Mouse (Mus musculus) MEL (cell line): ENCODE measurements around the gene Ccdc32. TPM values are rescaled to one million over a fixed set of nuclear protein-coding genes. Genes with fewer than 3 reads are reported as not detected.

ENCODE experiments used
- DNase-seq: peaks from one replicate; pipeline ENCODE4 v3.0.0; 2011; ENCODE audit warnings: low read depth, low spot score
- H3K27ac ChIP-seq: 2 replicates; pipeline ENCODE4 v1.5.1; 2012; ENCODE audit warnings: low read depth, mild to moderate bottlenecking, control low read depth, low read length, moderate library complexity; ENCODE audit not compliant: control insufficient read depth
- H3K27me3 ChIP-seq, 2 experiments: fragments of 150-350 bp in 1 of 2; sonication (generic) in 1 of 2; 2 replicates each; pipeline ENCODE4 v1.6.1; 2012; ENCODE audit warnings: low read length in 2 of 2, mild to moderate bottlenecking in 2 of 2, improper control_type of control experiment in 1 of 2, moderate library complexity in 1 of 2; ENCODE audit not compliant: insufficient read depth in 2 of 2, control insufficient read depth in 1 of 2
- H3K36me3 ChIP-seq, 2 experiments: 2 replicates each; pipeline ENCODE4 v1.6.1; 2012 to 2014; ENCODE audit warnings: low read length in 2 of 2, improper control_type of control experiment in 1 of 2, inconsistent platforms in 1 of 2, mild to moderate bottlenecking in 1 of 2; ENCODE audit not compliant: insufficient read depth in 2 of 2, control insufficient read depth in 1 of 2
- H3K4me1 ChIP-seq, 2 experiments: fragments of 150-350 bp in 1 of 2; sonication (generic) in 1 of 2; 2 replicates each; pipeline ENCODE4 v1.6.1; 2012; ENCODE audit warnings: low read length in 2 of 2, improper control_type of control experiment in 1 of 2, mild to moderate bottlenecking in 1 of 2; ENCODE audit not compliant: insufficient read depth in 2 of 2, control insufficient read depth in 1 of 2
- H3K4me3 ChIP-seq, 2 experiments: fragments of 150-350 bp in 1 of 2; sonication (generic) in 1 of 2; 2 replicates each; pipeline ENCODE4 v1.5.1; 2012; ENCODE audit warnings: low read depth in 2 of 2, low read length in 2 of 2, mild to moderate bottlenecking in 2 of 2, moderate library complexity in 2 of 2, control low read depth in 1 of 2, improper control_type of control experiment in 1 of 2; ENCODE audit not compliant: control insufficient read depth in 1 of 2, insufficient read depth in 1 of 2
- H3K79me2 ChIP-seq: 2 replicates; pipeline ENCODE4 v1.6.1; 2012; ENCODE audit warnings: mild to moderate bottlenecking, low read length, moderate library complexity; ENCODE audit not compliant: control insufficient read depth, poor library complexity, insufficient read depth
- H3K9ac ChIP-seq: 2 replicates; pipeline ENCODE4 v1.6.1; 2012; ENCODE audit warnings: low read depth, mild to moderate bottlenecking, control low read depth, low read length, moderate library complexity; ENCODE audit not compliant: control insufficient read depth, poor library complexity, severe bottlenecking
- H3K9me3 ChIP-seq: fragments of 150-350 bp; sonication (generic); replicated peaks from 2 replicates; pipeline ENCODE4 v1.6.1; 2012; ENCODE audit warnings: mild to moderate bottlenecking, low read length, improper control_type of control experiment, moderate library complexity; ENCODE audit not compliant: insufficient read depth
- BHLHE40 ChIP-seq: IDR thresholded peaks from 2 replicates; pipeline ENCODE4 v1.6.1; 2012; ENCODE audit warnings: low read depth, mild to moderate bottlenecking, inconsistent platforms, low read length, improper control_type of control experiment, borderline replicate concordance
- CHD1 ChIP-seq: IDR thresholded peaks from 2 replicates; pipeline ENCODE4 v1.6.1; 2012; ENCODE audit warnings: low read depth, mild to moderate bottlenecking, inconsistent platforms, low read length, improper control_type of control experiment
- CHD2 ChIP-seq: IDR thresholded peaks from 2 replicates; pipeline ENCODE4 v1.6.1; 2011; ENCODE audit warnings: low read length, improper control_type of control experiment
- CTCF ChIP-seq, 3 experiments: IDR thresholded peaks in 2 of 3; conservative IDR thresholded peaks in 1 of 3; 2 replicates each; pipeline ENCODE4 v1.5.1; 2011 to 2012; ENCODE audit warnings: low read length in 3 of 3, low read depth in 2 of 3, mild to moderate bottlenecking in 2 of 3, improper control_type of control experiment in 1 of 3, inconsistent platforms in 1 of 3, mixed read lengths in 1 of 3, moderate library complexity in 1 of 3; ENCODE audit not compliant: control insufficient read depth in 1 of 3, insufficient read depth in 1 of 3, poor library complexity in 1 of 3, severe bottlenecking in 1 of 3
- E2F4 ChIP-seq: IDR thresholded peaks from 2 replicates; pipeline ENCODE4 v1.6.1; 2011; ENCODE audit warnings: low read depth, low read length, improper control_type of control experiment, borderline replicate concordance
- EP300 ChIP-seq, 2 experiments: IDR thresholded peaks; 2 replicates each; pipeline ENCODE4 v1.6.1; 2011; ENCODE audit warnings: improper control_type of control experiment in 2 of 2, low read length in 2 of 2, low read depth in 1 of 2, mild to moderate bottlenecking in 1 of 2
- ETS1 ChIP-seq: IDR thresholded peaks from 2 replicates; pipeline ENCODE4 v1.6.1; 2012; ENCODE audit warnings: low read depth, mild to moderate bottlenecking, inconsistent platforms, low read length, improper control_type of control experiment, moderate library complexity
- GABPA ChIP-seq: IDR thresholded peaks from 2 replicates; pipeline ENCODE4 v1.6.1; 2012; ENCODE audit warnings: low read depth, mild to moderate bottlenecking, inconsistent platforms, low read length, improper control_type of control experiment, moderate library complexity
- HCFC1 ChIP-seq: IDR thresholded peaks from 2 replicates; pipeline ENCODE4 v1.6.1; 2012; ENCODE audit warnings: low read depth, mild to moderate bottlenecking, inconsistent platforms, low read length, improper control_type of control experiment, moderate library complexity
- JUND ChIP-seq: IDR thresholded peaks from 2 replicates; pipeline ENCODE4 v1.6.1; 2011; ENCODE audit warnings: low read depth, mild to moderate bottlenecking, improper control_type of control experiment, low read length
- MAFK ChIP-seq: IDR thresholded peaks from 2 replicates; pipeline ENCODE4 v1.6.1; 2011; ENCODE audit warnings: low read depth, mild to moderate bottlenecking, low read length, improper control_type of control experiment, borderline replicate concordance
- MEF2A ChIP-seq: IDR thresholded peaks from 2 replicates; pipeline ENCODE4 v1.6.1; 2014; ENCODE audit warnings: low read depth, mild to moderate bottlenecking, inconsistent platforms, low read length, improper control_type of control experiment; ENCODE audit not compliant: poor library complexity, insufficient replicate concordance, severe bottlenecking; ENCODE audit errors: extremely low read depth
- MXI1 ChIP-seq: IDR thresholded peaks from 2 replicates; pipeline ENCODE4 v1.6.1; 2011; ENCODE audit warnings: mild to moderate bottlenecking, low read depth, low read length, improper control_type of control experiment
- MYB ChIP-seq: IDR thresholded peaks from 2 replicates; pipeline ENCODE4 v1.6.1; 2011; ENCODE audit warnings: mild to moderate bottlenecking, low read depth, low read length, improper control_type of control experiment
- MYC ChIP-seq: IDR thresholded peaks from 2 replicates; pipeline ENCODE4 v1.6.1; 2011; ENCODE audit warnings: low read depth, mild to moderate bottlenecking, low read length, improper control_type of control experiment, moderate library complexity
- NELFE ChIP-seq: IDR thresholded peaks from 2 replicates; pipeline ENCODE4 v1.6.1; 2011; ENCODE audit warnings: low read depth, low read length, improper control_type of control experiment
- POLR2A ChIP-seq, 2 experiments: IDR thresholded peaks; 2 replicates each; pipeline ENCODE4 v1.6.1; 2011 to 2012; ENCODE audit warnings: low read length in 2 of 2, mild to moderate bottlenecking in 2 of 2, control low read depth in 1 of 2, improper control_type of control experiment in 1 of 2, low read depth in 1 of 2, moderate library complexity in 1 of 2; ENCODE audit not compliant: control insufficient read depth in 1 of 2, insufficient read depth in 1 of 2, poor library complexity in 1 of 2
- RCOR1 ChIP-seq: IDR thresholded peaks from 2 replicates; pipeline ENCODE4 v1.6.1; 2012; ENCODE audit warnings: low read depth, mild to moderate bottlenecking, inconsistent platforms, low read length, improper control_type of control experiment
- SIN3A ChIP-seq: IDR thresholded peaks from 2 replicates; pipeline ENCODE4 v1.6.1; 2012; ENCODE audit warnings: low read length, improper control_type of control experiment, inconsistent platforms
- TAL1 ChIP-seq: IDR thresholded peaks from 2 replicates; pipeline ENCODE4 v1.6.1; 2012; ENCODE audit warnings: mild to moderate bottlenecking, inconsistent platforms, low read length, moderate library complexity, mixed read lengths
- TCF12 ChIP-seq: IDR thresholded peaks from 2 replicates; pipeline ENCODE4 v1.6.1; 2014; ENCODE audit warnings: low read depth, mild to moderate bottlenecking, inconsistent platforms, low read length, improper control_type of control experiment, moderate library complexity
- USF1 ChIP-seq: IDR thresholded peaks from 2 replicates; pipeline ENCODE4 v1.6.1; 2014; ENCODE audit warnings: low read depth, mild to moderate bottlenecking, inconsistent platforms, low read length, improper control_type of control experiment, moderate library complexity
- ZC3H11A ChIP-seq: IDR thresholded peaks from 2 replicates; pipeline ENCODE4 v1.6.1; 2012; ENCODE audit warnings: low read depth, mild to moderate bottlenecking, inconsistent platforms, low read length, improper control_type of control experiment
- ZKSCAN1 ChIP-seq: IDR thresholded peaks from 2 replicates; pipeline ENCODE4 v1.6.1; 2012; ENCODE audit warnings: low read depth, mild to moderate bottlenecking, inconsistent platforms, low read length, improper control_type of control experiment, moderate library complexity
- ZMIZ1 ChIP-seq: IDR thresholded peaks from 2 replicates; pipeline ENCODE4 v1.6.1; 2012; ENCODE audit warnings: low read depth, mild to moderate bottlenecking, inconsistent platforms, low read length, improper control_type of control experiment, moderate library complexity
- ZNF384 ChIP-seq: IDR thresholded peaks from 2 replicates; pipeline ENCODE4 v1.6.1; 2012; ENCODE audit warnings: low read depth, mild to moderate bottlenecking, inconsistent platforms, low read length, improper control_type of control experiment
- polyA plus RNA-seq, 2 experiments: library from polyadenylated mRNA; stranded (reverse) in 1 of 2; unstranded in 1 of 2; fragments of >175 nt in 1 of 2; fragments of >200 nt in 1 of 2; gene quantifications; 2 replicates each; pipeline versions ENCODE4 v1.2.1 to v1.2.4; 2012; ENCODE audit warnings: low replicate concordance in 2 of 2, low read depth in 1 of 2; ENCODE audit not compliant: insufficient read length in 2 of 2, insufficient read depth in 1 of 2, missing spikeins in 1 of 2
- total RNA-seq: library from RNA; depleted of rRNA; stranded (reverse); fragments of 300-350 nt; gene quantifications from 2 replicates; pipeline ENCODE4 v1.2.3, GENCODE M21; 2012

The Ccdc32 gene
- total and polyA plus RNA-seq, 3 experiments: 15.0 to 18.7 TPM; not detected in 1

- TF ChIP-seq POLR2A (IDR thresholded peaks at IDR 0.05; ENCODE audit: control insufficient read depth in 1 of 2, insufficient read depth in 1 of 2, low read depth in 1 of 2, low read length in 2 of 2, poor library complexity in 1 of 2): no peak
- no peak for TF ChIP-seq USF1
- no peak for TF ChIP-seq ZNF384
- no peak for TF ChIP-seq MYB
- TF ChIP-seq BHLHE40: 0 out of 2 replicates have a peak, but pooled peaks have one; percentile 12
- no peak for TF ChIP-seq EP300 (IDR thresholded peaks at IDR 0.05; ENCODE audit: low read depth in 1 of 2, low read length in 2 of 2)
- TF ChIP-seq CTCF (IDR thresholded peaks at IDR 0.05 in 2 of 3, conservative IDR thresholded peaks at IDR 0.05 in 1 of 3; ENCODE audit: control insufficient read depth in 1 of 3, insufficient read depth in 1 of 3, low read depth in 2 of 3, low read length in 3 of 3, poor library complexity in 1 of 3, severe bottlenecking in 1 of 3): peak; percentile 38 to 72 (median 64); a peak in 5 of 6 replicates
- no peak for TF ChIP-seq MYC
Measured at GRCm38 (mm10) chr2:119040882-119041281, 11.7 kb upstream of the Ccdc32 start (continued).

DNA sequence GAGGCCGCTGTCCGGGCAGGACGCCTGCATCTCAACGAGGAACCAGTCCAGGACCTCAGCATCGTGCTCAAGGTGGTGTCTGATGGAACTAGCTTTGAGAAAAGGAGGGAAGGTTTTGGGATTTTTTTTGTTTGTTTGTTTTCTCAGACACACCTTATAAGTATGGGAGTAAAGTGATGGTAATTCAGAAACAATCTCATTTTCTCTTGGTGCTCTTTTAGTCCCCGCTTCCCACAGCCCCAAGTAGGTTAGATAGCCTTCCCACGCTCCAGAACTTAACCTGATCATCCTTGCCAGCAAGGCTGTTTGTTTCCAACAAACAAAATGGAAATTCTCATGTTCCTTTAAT is 6.2 kb upstream of the Ccdc32 start:
- H3K36me3 ChIP-seq: peaks cover 2 to 10% of the 10 kb centered on the region in 2 experiments
- no peak overlapping the region for H3K27ac ChIP-seq
- no peak for DNase-seq
- peak overlapping the region; percentile 83 for H3K9ac ChIP-seq
- peak overlapping the region; percentile 89 to 91 for H3K4me3 ChIP-seq
- no peaks in the 10 kb centered on the region for H3K9me3 ChIP-seq
- TF ChIP-seq CHD1 (peak; percentile 90; the same call in 1 of the 2 replicates), RCOR1 (no peak), MYC (peak; percentile 50; the same call in 1 of the 2 replicates), TCF12 (0 out of 2 replicates have a peak, but pooled peaks have one; percentile 1), SIN3A (no peak)
- TF ChIP-seq, all 39 proteins: peak for 3
- Histone ChIP-seq H3K4me1 (peaks cover 0 to 9% of the 10 kb centered on the region in 2 experiments; a peak in 3 of 4 replicates), H3K79me2 (peaks cover 20% of the 10 kb centered on the region), H3K27me3 (no peaks in the 10 kb centered on the region)

DNA sequence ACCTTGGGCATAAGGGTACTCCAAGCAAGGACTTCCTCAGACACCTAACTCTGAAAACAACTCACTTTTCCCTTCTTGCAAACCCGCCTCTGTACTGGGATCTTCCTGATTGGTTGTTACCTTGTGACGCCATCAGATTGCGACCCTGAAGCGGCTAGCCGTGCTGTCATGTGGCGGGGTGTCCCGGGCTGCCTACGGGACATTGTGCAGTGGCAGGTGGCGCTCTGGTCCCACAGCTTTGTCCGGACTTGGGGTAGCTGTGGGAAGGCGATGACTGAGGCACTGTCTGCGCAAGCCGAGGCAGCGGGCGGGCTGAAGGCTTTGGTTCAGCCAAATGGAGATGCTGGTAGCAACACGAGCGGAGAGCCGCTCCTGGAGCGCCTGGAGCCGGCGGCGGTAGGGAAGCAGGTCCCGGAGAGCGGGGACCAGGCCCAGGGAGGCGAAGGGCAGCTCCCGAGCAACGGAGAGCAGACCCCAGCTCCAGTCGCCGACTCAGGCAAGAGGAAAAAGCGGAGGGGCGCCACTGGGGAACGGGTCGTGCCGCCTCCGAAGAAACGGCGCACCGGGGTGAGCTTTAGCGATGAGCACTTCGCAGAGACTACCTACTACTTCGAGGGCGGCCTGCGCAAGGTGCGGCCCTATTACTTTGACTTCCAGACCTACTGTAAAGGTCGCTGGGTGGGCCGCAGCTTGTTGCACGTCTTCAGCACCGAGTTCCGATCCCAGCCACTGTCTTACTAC is 5.6 kb upstream of the Ccdc32 start, which contains the start of gene Rpusd2:
Rpusd2 (plus strand) TSS at position 135 of the 741 bp plus-strand sequence.
- Histone ChIP-seq H3K4me1 (peaks cover 0 to 9% of the 10 kb centered on the region in 2 experiments; a peak in 3 of 4 replicates), H3K36me3 (peaks cover 2 to 10% of the 10 kb centered on the region in 2 experiments), H3K9me3 (no peaks in the 10 kb centered on the region), H3K4me3 (peak within 1 kb of the TSS; percentile 89 to 91), H3K27ac (peak within 1 kb of the TSS; percentile 50), H3K27me3 (no peaks in the 10 kb centered on the region), H3K79me2 (peaks cover 20% of the 10 kb centered on the region), H3K9ac (peak within 1 kb of the TSS; percentile 83)
- peak; percentile 98 for DNase-seq
- peak; percentile 100 for TF ChIP-seq MXI1
- no peak for TF ChIP-seq ZNF384
- TF ChIP-seq NELFE: peak; percentile 87; the same call in 1 of the 2 replicates
- TF ChIP-seq MEF2A: no peak
- peak; percentile 81 for TF ChIP-seq ZMIZ1
- no peak; the same call in 1 of the 2 replicates for TF ChIP-seq E2F4
- no peak for TF ChIP-seq ZKSCAN1
- TF ChIP-seq TAL1: no peak
- peak in 2 of 3 experiments; percentile 39 to 50; a peak in 3 of 6 replicates for TF ChIP-seq CTCF (IDR thresholded peaks at IDR 0.05 in 2 of 3, conservative IDR thresholded peaks at IDR 0.05 in 1 of 3; ENCODE audit: control insufficient read depth in 1 of 3, insufficient read depth in 1 of 3, low read depth in 2 of 3, low read length in 3 of 3, poor library complexity in 1 of 3, severe bottlenecking in 1 of 3)
- TF ChIP-seq ZC3H11A: 0 out of 2 replicates have a peak, but pooled peaks have one; percentile 9
- no peak for TF ChIP-seq JUND
- no peak for TF ChIP-seq CHD2
- TF ChIP-seq MAFK: no peak
- TF ChIP-seq MYB: no peak
- TF ChIP-seq HCFC1: peak; percentile 89
- no peak for TF ChIP-seq CHD1
- TF ChIP-seq RCOR1: no peak; the same call in 1 of the 2 replicates
- TF ChIP-seq GABPA: no peak
- TF ChIP-seq ETS1: peak; percentile 40; the same call in 1 of the 2 replicates
